Mouse (Mus musculus) neural tube, embryonic 11.5 days (tissue): ENCODE measurements around the gene Leng8. TPM values are rescaled to one million over a fixed set of nuclear protein-coding genes. Genes with fewer than 3 reads are reported as not detected.

ENCODE experiments used
- ATAC-seq: fragments of 200-750 bp; cut with Nextera tagmentation; 2 replicates; pipeline ENCODE4 v1.8.0; 2017; ENCODE audit warnings: moderate number of reproducible peaks, mild to moderate bottlenecking, moderate TSS enrichment, moderate library complexity; ENCODE audit not compliant: insufficient read depth, low FRiP score, low TSS enrichment
- DNase-seq: peaks from one replicate; pipeline ENCODE4 v3.0.0-alpha.2; 2015; ENCODE audit warnings: low spot score
- H3K27ac ChIP-seq: fragments of 300-500 bp; sonication (generic); 2 replicates; pipeline ENCODE4 v1.5.1; 2014; ENCODE audit warnings: low read depth, mild to moderate bottlenecking, low read length
- H3K27me3 ChIP-seq: fragments of 300-500 bp; sonication (generic); 2 replicates; pipeline ENCODE4 v1.6.1; 2014; ENCODE audit warnings: mild to moderate bottlenecking, low read length, mixed read lengths; ENCODE audit not compliant: control insufficient read depth, insufficient read depth
- H3K36me3 ChIP-seq: fragments of 300-500 bp; sonication (generic); 2 replicates; pipeline ENCODE4 v1.6.1; 2014; ENCODE audit warnings: mild to moderate bottlenecking, low read length, moderate library complexity, mixed read lengths; ENCODE audit not compliant: control insufficient read depth, insufficient read depth
- H3K4me1 ChIP-seq: fragments of 300-500 bp; sonication (generic); 2 replicates; pipeline ENCODE4 v1.6.1; 2014; ENCODE audit warnings: low read length, mixed read lengths; ENCODE audit not compliant: control insufficient read depth, insufficient read depth
- H3K4me2 ChIP-seq: fragments of 300-500 bp; sonication (generic); 2 replicates; pipeline ENCODE4 v1.6.1; 2014; ENCODE audit warnings: low read depth, mild to moderate bottlenecking, moderate library complexity
- H3K4me3 ChIP-seq: fragments of 300-500 bp; sonication (generic); 2 replicates; pipeline ENCODE4 v1.5.1; 2014; ENCODE audit warnings: low read depth, low read length
- H3K9ac ChIP-seq: fragments of 300-500 bp; sonication (generic); 2 replicates; pipeline ENCODE4 v1.6.1; 2014; ENCODE audit warnings: mild to moderate bottlenecking, low read length
- H3K9me3 ChIP-seq: fragments of 300-500 bp; sonication (generic); 2 replicates; pipeline ENCODE4 v1.6.1; 2016; ENCODE audit warnings: low read length; ENCODE audit not compliant: control insufficient read depth
- WGBS: fragments of 180-500 bp; shearing (Covaris S2); extraction: QIAGEN DNeasy Blood & Tissue Kit; methylation state at CpG from one replicate; pipeline ENCODE4 v1.1.7; 2014; 5-methylcytosine and 5-hydroxymethylcytosine counted together
- polyA plus RNA-seq: library from polyadenylated mRNA; unstranded; fragments of >200 nt; fragmentation: Nextera tagmentation; extraction: Ambion mirVana; gene quantifications from 2 replicates; pipeline ENCODE4 v1.2.1, GENCODE M21; 2014

Gene Leng8
- polyA plus RNA-seq, 1 experiment from 2014 or later: 50.3 TPM

- DNase-seq: no peak
- no peak overlapping the region for H3K4me3 ChIP-seq
- H3K9me3 ChIP-seq: no peaks in the 10 kb centered on the region
- no peaks in the 10 kb centered on the region for H3K4me1 ChIP-seq
- WGBS: 21% methylated on average over 4 of the region's 4 CpGs
- H3K9ac ChIP-seq: no peak overlapping the region
- no peak overlapping the region for H3K27ac ChIP-seq
- no peak overlapping the region for H3K4me2 ChIP-seq
- H3K36me3 ChIP-seq: no peaks in the 10 kb centered on the region
- H3K27me3 ChIP-seq: no peaks in the 10 kb centered on the region
- no peak for ATAC-seq
Observed at GRCm38 (mm10) chr7:4103411-4103810, 33.4 kb upstream of the Leng8 start.

- H3K4me3 ChIP-seq: no peak overlapping the region
- no peaks in the 10 kb centered on the region for H3K36me3 ChIP-seq
- H3K27ac ChIP-seq: no peak overlapping the region
- no peaks in the 10 kb centered on the region for H3K4me1 ChIP-seq
- H3K27me3 ChIP-seq: no peaks in the 10 kb centered on the region
- no peak for ATAC-seq
- no peak overlapping the region for H3K4me2 ChIP-seq
- 67% methylated on average over 3 of the region's 3 CpGs for WGBS
- DNase-seq: no peak
- H3K9ac ChIP-seq: no peak overlapping the region
- no peaks in the 10 kb centered on the region for H3K9me3 ChIP-seq
Observed at GRCm38 (mm10) chr7:4111766-4112165, 25.1 kb upstream of the Leng8 start.

DNA sequence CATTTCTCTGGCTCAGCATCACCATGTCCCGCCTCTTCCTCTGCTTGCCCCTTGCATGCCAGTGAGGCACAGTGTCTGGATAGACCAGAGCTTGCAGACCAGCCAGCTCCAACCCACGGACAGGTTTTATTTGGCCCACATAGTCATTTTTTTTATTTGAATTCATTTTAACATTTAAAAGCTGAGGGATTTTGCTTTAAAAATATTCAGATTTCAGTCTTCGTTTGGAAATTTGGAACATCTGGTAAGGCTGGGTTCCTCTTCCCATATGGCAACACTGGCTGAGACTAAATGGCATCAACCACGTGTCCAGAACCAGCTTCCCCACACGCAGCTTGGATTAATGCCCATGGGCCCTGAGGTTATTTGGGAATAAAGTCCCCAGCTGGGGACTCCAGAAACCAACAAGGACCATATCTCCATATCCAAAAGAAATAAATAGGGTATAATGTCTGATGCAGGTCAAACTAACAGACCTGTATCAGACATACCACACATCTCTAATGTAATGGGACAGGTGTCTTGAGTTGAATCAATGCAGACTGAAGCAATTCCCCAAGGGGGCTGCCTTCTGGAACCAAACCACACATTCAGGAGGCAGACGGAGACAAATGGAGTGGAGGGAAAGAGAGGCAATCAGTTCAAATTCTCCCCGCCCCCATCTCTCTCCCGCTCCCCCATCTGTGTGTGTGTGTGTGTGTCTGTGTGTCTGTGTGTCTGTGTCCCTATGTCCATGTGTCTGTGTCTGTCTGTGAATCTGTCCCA, 19.6 kb upstream of the Leng8 start:
- H3K27ac ChIP-seq: no peak overlapping the region
- ATAC-seq (no peak), DNase-seq (no peak)
- no peak overlapping the region for H3K4me3 ChIP-seq
- no peak overlapping the region for H3K9ac ChIP-seq
- no peaks in the 10 kb centered on the region for H3K36me3 ChIP-seq
- no peaks in the 10 kb centered on the region for H3K9me3 ChIP-seq
- H3K4me1 ChIP-seq: no peaks in the 10 kb centered on the region; the same call in 1 of the 2 replicates
- H3K4me2 ChIP-seq: no peak overlapping the region
- WGBS: 68% methylated on average over 8 of the region's 8 CpGs
- H3K27me3 ChIP-seq: no peaks in the 10 kb centered on the region

DNA sequence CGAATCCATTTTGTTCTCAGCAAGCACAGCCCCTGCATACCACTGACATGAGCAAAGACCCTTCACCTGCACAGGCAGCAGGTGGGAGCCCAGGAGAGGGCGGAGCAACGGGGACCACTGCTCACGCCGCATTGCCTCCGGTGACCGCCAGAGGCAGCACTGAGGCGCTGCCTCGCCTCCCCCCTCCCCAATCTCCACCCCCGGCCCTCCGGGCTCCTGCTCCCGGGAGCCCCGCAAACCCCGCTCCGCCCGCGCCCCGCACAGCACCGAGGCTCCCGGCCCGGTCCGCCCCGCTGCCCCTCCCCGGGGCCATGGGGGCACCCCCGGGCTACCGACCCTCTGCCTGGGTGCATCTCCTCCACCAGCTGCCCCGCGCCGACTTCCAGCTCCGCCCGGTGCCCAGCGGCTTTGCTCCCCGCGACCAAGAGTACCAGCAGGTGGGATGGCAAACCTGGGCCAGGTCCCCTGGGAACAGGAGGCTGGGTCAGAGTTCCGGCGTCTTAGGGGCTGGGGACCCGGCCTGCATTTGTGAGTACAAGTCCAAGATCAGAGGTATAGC, 17.4 kb upstream of the Leng8 start, which contains the start of gene Ttyh1:
TSS of gene Ttyh1 (plus strand) at position 65 of the 559 bp plus-strand sequence.
- peak; percentile 7; the same call in 1 of the 2 replicates for ATAC-seq

DNA sequence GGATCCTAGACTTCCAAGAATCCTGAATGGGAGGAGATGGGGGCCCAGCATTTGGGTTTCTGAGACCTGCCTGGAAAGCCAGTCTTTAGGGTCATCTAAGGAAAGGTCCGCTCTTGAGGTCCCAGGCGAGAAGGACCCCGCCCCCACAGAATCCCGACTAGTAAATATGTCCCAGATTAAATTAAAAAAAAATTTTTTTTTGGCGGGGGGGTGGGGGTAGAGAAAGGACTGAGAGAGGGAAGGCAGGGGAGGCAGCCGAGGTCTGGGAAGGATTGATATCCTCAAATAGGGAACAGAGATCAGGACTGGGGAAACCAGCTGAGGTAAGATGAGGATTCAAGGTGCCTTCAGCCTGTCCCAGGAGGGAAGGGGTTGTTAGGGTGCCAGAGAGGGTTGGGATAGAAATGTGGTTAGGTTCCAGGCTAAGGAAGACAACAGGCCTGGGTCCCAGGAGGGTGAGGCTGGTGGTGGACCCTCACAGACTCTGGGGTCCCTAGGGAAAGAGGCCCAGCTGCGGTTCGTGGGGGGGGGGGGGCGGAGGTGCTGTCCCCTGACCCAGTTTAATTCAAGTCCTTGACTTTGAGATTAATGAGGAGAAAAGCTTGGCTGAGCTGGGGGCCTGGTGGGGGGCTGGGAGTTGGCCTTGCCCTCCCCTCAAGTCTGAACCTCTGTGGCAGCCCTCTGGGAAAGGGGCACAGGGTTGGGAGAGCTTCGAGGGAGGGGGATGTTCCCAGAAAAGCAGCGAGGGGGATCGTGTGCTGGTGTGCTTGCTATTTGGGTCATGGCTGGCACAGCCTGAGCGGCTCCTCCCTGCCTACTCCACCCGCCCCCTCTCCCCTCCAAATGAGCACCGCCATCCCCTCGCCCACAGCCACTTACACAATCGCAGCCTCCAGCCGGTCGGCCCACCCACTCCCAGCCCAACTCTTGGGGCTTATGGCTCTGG, 16.6 kb upstream of the Leng8 start:
- H3K4me2 ChIP-seq: peak overlapping the region; percentile 56
- ATAC-seq (no peak), DNase-seq (peak; percentile 43)
- peak overlapping the region; percentile 39; the same call in 1 of the 2 replicates for H3K27ac ChIP-seq
- peaks cover 13% of the 10 kb centered on the region for H3K4me1 ChIP-seq
- 17% methylated on average over 17 of the region's 19 CpGs for WGBS
- H3K9ac ChIP-seq: peak overlapping the region; percentile 83
- H3K4me3 ChIP-seq: peak overlapping the region; percentile 66
- H3K36me3 ChIP-seq: no peaks in the 10 kb centered on the region
- no peaks in the 10 kb centered on the region for H3K9me3 ChIP-seq
- no peaks in the 10 kb centered on the region for H3K27me3 ChIP-seq

More for the DNA sequence above, 17.4 kb upstream of the Leng8 start, which contains the start of gene Ttyh1:
- peak within 1 kb of the TSS; percentile 66 for H3K4me3 ChIP-seq
- DNase-seq: peak; percentile 67
- no peaks in the 10 kb centered on the region for H3K27me3 ChIP-seq
- H3K4me2 ChIP-seq: peak within 1 kb of the TSS; percentile 56
- peak within 1 kb of the TSS; percentile 83 for H3K9ac ChIP-seq
- peak within 1 kb of the TSS; percentile 39 for H3K27ac ChIP-seq
- no peaks in the 10 kb centered on the region for H3K9me3 ChIP-seq
- H3K36me3 ChIP-seq: no peaks in the 10 kb centered on the region
- H3K4me1 ChIP-seq: peaks cover 5% of the 10 kb centered on the region
- under 1% methylated on average over 36 of the region's 37 CpGs for WGBS

DNA sequence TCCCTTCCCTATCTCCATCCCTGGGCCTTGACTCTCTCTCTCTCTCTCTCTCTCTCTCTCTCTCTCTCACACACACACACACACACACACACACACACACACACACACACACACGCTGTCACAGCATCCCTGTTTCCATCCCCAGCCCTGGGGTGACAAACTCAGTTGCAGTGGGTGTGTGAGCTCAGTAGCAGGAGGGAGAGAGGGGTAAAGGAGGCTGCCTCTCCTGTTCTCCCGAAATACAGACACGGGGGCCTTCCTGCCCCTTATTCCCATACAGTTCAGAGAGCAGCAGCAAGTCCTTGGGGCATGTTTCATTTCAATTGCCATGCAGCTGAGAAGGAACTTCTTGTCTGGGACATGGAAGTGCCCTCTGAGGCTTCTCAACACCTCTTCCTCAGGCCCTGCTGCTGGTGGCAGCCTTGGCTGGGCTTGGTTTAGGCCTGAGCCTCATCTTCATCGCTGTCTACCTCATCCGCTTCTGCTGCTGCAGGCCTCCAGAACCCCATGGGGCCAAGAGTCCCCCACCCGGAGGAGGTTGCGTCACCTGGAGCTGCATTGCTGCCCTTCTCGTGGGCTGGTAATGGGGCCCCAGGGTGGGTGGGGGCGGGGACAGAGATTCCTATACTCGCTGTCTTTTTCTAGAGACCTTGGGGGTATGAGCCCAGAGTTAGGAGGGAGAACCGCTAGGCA, 14.6 kb upstream of the Leng8 start:
- Histone ChIP-seq H3K27me3 (no peaks in the 10 kb centered on the region), H3K9me3 (no peaks in the 10 kb centered on the region), H3K4me2 (peak overlapping the region; percentile 31; the same call in 1 of the 2 replicates), H3K36me3 (peaks cover 1% of the 10 kb centered on the region; the same call in 1 of the 2 replicates), H3K4me1 (peaks cover 19% of the 10 kb centered on the region), H3K9ac (no peak overlapping the region), H3K4me3 (no peak overlapping the region; the same call in 1 of the 2 replicates), H3K27ac (peak overlapping the region; percentile 72)
- DNase-seq (no peak), ATAC-seq (no peak)
- WGBS: 52% methylated on average over 11 of the region's 11 CpGs

GRCm38 (mm10) chr7:4122783-4123182, 14.1 kb upstream of the Leng8 start:
- no peak overlapping the region for H3K4me3 ChIP-seq
- H3K9ac ChIP-seq: no peak overlapping the region
- no peaks in the 10 kb centered on the region for H3K9me3 ChIP-seq
- DNase-seq (no peak), ATAC-seq (no peak)
- peaks cover 19% of the 10 kb centered on the region for H3K4me1 ChIP-seq
- peak overlapping the region; percentile 72 for H3K27ac ChIP-seq
- peak overlapping the region; percentile 31 for H3K4me2 ChIP-seq
- H3K36me3 ChIP-seq: peaks cover 2% of the 10 kb centered on the region; the same call in 1 of the 2 replicates
- WGBS: 83% methylated on average over 10 of the region's 10 CpGs
- H3K27me3 ChIP-seq: no peaks in the 10 kb centered on the region

GRCm38 (mm10) chr7:4123732-4124131, 13.1 kb upstream of the Leng8 start:
- no peak overlapping the region for H3K9ac ChIP-seq
- H3K27me3 ChIP-seq: no peaks in the 10 kb centered on the region
- peak; percentile 64 for DNase-seq
- H3K9me3 ChIP-seq: no peaks in the 10 kb centered on the region
- peaks cover 2% of the 10 kb centered on the region; the same call in 1 of the 2 replicates for H3K36me3 ChIP-seq
- H3K4me1 ChIP-seq: peaks cover 19% of the 10 kb centered on the region
- ATAC-seq: peak; percentile 79
- peak overlapping the region; percentile 72 for H3K27ac ChIP-seq
- 0 out of 2 replicates have a peak overlapping the region, but pooled peaks have one; percentile 9 for H3K4me2 ChIP-seq
- no peak overlapping the region for H3K4me3 ChIP-seq
- WGBS: 20% methylated on average over 1 of the region's 1 CpGs
